Mouse (Mus musculus): Measurements from ENCODE around the gene Shd. TPM values are rescaled to one million over a fixed set of nuclear protein-coding genes. Genes with fewer than 3 reads are reported as not detected.
A peak's percentile ranks its signal among the peaks of the same experiment; 100 is the strongest.

Shd gene
- total RNA-seq, 2 experiments from 2014 or later, result 0.50 to 0.99 TPM

DNA sequence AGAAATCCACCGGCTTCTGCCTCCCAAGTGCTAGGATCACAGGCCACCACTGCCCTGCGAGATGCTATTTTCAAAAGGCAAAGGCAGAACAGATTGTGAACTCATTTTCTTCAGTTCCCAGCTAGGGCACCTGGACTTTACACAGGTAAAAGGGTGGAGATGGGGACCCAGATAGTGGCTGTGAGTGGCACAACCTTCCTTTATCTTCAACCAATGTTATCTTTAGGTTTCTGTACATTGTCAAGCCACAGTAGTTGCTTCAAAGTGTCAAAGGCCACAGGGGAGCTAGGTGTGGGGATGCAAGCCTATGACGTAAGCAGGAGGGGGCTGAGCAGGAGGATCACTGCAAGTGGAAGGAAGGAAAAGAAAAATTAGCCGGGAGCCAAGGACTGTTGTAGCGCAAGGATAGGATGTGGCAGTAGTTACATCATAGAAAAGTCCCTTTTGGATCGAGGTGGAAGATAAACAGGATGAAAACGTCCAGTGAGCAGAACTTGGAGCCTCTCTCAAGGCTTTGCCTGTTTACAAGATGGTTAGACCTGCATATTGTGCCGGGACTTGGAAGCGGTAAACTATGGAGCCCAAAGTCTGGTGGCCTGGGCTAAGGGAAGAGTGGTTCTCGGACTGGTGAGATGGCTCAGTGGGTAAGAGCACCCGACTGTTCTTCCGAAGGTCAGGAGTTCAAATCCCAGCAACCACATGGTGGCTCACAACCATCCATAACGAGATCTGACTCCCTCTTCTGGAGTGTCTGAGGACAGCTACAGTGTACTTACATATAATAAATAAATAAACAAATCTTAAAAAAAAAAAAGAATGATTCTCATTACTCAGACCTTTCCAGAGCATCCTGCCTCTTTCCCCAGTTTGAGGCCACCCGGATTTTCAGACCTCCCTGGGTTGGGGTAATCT is 37.4 kb downstream of the Shd start:
- DNase-seq, result no peak

DNA sequence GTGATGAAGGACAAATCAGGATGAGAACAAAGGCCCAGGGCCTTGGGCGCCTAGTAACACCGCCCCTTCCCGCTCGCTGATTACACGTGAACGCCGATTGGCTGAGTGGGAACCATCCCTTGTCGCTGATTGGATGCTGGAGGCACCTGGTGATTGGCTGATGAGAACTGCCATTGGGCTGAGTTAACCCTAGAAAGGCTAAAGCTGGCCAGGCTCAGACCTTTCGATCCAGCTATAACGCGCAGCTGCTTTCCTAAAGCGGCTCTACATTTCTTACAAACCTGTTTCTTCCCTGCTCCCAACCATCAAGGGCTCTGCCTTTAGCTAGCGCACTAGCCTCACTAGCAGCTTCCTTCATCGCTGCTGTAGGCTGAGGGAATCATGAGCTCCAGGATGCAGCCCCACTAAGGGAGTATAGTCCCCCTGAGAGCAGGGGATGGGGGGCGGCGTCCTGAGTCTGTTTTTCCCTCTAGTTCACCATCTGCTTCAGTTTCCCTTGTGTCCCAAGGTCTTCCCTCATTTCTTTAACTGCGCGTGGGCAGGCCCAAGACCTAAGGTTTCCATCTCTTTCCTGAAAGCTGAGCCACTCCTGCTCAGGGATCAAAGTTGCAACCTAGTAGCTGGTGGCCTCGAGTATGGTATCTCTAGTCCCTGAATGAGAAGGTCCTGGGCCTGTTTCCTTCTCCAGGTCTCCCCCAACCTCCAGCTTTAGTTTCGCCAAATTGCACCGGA is 38.3 kb downstream of the Shd start:
- DNase-seq, result peak; percentile 93 to 95

DNA sequence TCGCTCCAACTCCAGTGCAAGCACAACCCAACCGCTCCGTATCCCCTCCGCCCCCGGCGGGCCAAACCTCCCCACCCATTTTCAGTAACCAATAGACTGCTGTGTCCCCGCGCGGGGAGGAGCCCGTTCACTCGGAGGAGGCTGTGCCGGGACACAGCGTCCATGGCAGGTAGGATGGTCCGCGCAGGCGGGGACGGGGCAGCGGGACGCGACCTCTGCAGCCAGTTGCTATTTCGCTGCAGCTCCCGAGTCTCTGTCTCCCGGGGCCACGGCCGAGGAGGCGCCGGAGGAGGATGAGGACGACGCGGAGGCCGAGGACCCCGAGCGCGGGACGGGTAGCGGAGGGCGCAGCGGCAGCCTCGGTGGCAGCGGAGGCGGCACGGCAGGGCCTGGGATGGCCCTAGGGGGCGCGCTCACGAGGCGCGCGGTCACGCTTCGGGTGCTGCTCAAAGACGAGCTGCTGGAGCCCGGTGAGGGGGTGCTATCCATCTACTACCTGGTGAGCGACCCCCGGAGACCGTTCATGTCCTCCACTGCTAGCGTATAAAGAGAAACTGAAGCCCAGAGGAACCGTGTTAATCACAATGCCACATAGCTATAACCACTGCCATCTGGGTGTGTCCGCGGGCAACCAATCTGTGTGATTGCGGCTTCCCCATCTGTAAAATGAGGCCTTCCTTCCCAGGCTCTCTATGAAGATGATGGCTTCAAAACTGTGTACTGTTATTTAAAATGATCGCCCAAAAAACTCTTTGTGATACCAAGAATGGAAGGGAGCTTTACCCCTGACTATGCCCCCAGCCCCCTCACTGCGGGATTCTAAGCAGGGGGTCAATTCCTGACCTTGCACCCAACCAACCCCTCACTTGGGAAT is 39.1 kb downstream of the Shd start:
- DNase-seq, result peak; percentile 96 to 97

- DNase-seq, result no peak
These were observed 39.6 kb downstream of the Shd start for GRCm38 (mm10) chr17:56009962-56010240.

- no peak for DNase-seq
These were observed 40.0 kb downstream of the Shd start for GRCm38 (mm10) chr17:56010255-56010654.

DNA sequence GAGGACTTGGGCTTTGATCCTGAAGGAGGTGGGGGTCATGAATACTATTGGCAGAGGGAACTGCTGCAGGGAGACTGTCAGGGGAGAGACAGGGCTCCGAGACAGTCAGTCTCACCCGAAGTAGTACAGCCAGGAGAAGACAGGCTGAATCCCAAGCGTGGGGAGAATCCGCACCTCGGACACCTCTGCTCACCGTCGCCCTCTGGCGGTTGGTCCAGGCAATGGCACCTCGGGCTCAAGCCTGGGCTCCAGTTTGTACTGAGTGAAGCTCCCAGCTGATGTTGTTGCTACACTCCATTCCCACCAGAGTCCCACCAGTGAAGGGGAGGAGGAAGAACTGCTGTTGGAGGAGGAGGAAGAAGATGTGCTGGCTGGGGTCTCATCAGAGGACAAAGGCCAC is 40.4 kb downstream of the Shd start:
- DNase-seq, result peak; percentile 87 to 91

- no peak for DNase-seq
These were observed 41.2 kb downstream of the Shd start for GRCm38 (mm10) chr17:56011441-56011840.

GRCm38 (mm10) chr17:56015293-56015692 is 45.0 kb downstream of the Shd start:
- DNase-seq, result no peak

DNA sequence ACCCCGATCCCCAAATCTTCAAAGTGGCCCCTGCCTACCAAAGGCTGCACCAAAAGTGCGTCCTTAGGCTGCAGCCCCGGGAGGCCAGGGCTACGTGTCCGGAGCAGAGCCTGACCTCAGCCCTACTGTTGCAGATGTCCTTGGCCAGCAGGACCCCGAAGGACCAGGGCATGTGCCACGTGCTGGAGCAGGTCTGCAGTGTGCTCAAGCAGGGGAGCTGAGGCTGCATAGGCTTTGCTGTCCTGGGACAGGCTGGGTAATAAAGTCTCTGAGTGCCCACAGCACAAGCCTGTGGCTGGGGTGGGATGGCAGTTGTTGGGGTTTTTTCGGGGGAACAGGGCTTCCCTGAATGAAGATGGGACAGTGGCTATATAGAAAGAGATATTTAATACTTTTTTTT is 46.1 kb downstream of the Shd start:
- no peak for DNase-seq

DNA sequence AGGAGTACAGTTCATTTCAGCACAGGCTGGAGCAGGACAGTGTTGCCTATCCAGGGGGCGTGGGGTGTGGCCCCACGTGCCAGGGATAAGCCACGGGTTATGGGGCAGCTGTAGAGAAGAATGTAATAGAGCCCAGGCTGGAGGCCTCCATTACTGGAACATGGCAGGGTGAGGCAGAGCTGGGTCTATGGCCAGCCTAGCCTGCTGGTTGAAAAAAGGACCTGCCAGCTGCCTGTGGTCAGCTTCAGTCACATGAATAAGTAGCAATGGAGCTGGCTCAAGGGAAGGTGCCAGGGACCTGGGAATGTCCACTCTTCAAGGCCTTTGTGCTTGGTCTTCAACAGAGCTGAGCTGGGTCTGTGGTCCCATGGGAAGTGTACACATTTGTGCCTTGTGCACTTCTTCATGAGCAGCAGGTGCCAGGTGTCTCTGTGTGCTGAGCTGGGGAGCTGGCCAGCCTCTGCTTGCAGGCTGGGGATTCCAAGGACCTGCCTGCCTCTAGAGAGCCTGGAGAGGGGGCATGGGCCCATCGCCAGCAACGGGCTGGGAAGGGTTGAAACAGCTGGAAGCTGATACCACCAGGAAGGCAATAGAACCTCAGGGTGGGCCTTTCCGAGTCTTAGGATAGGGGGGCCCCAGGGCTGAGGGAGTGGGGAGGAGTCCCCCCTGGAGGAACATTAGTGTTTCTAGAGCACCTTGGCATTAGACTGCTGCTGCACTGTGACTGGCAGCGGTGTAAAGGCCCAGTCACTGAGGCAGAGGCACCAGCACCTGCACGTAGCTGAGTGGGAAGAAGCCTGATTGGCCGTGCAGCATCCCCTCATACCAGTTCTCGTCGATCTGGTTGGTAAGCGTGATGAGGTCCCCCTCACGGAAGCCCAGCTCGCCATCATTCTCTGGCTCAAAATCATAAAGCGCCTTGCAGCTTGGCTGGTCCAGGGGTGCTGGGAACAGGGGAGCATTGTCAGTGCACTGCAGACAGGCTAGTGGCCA is 46.8 kb downstream of the Shd start:
- DNase-seq, result no peak

- DNase-seq, result no peak
These were observed 47.6 kb downstream of the Shd start for GRCm38 (mm10) chr17:56017848-56018247.

DNA sequence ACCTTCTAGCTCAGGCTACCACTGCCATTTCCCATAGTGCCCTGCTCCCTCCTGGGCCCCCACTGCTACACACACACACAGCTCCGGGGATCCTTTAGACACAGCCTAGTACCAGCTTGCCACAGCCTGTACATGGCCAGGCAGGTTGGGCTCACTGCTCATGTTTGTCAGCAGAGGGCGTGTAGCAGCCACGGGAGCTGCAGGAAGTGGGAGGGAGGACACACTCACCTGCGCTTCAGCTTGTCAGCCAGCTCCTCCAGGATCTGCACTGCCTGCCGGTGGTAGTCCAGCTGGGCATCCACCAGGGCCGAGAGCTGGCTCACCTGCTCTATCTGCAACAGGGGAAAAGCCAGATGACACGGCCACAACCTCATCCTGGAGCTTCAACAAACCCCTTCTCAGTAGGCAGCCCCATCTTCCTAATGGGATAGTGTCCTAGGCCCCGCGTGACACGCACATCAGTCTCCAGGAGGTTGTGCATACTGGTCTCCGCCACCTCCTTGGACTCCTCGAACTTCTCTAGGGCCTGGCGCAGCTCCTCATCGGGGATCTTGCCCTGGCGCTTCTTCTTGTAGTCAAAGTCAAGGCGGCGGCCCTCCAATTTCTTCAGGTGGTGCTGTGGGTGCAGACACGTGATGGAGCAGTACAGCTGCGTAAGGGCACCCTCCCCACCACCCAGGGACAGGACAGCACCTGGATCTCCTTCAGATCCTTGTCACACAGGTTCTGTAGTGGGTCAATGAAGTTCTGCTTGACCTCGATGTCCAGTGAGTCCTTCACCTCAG is 48.3 kb downstream of the Shd start:
- DNase-seq, result peak; percentile 66 to 76

DNA sequence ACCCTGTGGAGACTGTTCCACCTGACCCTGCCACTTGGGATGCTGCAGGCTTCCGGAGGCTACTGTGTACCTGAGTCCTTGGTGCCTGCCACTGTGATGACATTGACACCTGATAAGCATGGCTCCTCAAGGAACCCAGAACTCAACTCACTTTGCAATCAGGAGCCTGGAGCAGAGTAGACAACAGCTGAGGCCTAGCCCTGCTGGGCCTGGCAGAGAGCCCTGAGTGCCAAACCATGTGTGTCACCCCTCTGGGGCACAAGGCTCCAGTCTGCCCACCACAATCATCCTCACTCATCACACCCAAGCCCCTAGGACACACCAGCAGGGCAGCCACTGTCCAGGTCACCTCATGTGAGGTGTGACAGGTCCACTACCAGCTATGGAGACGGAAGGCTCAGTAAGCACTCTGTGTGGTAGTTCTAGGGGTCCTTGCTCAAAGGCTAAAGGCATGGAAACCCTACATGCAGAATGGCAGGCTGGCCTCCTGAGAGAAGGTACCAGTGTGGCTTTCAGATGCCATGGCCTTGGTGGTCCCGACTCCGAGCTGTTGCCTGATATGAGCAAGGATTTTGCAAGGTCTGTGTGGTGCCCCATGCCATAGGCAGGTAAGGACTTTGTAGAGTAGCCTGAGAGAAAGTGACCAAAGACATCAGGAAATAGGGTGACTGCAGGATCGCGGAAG is 50.3 kb downstream of the Shd start:
- DNase-seq, result no peak

GRCm38 (mm10) chr17:56021161-56021910 is 51.1 kb downstream of the Shd start:
- DNase-seq, result no peak

- DNase-seq, result no peak
These were observed 52.1 kb downstream of the Shd start for GRCm38 (mm10) chr17:56022131-56022988.

DNA sequence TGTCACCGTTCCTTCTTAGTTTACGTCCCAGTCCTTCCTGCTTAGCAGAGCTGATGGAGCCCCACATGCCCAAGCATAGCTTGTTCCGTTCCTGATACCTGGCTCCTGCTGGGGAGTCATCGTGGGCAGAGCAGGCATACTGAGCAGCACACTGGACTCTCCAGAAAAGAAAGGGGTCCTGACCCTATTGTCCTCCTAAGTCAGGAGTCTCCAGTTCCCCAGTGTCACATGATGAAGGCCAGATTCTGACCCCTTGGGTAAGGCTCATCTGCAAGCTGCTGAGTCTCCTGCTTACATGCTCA is 52.7 kb downstream of the Shd start:
- no peak for DNase-seq

DNA sequence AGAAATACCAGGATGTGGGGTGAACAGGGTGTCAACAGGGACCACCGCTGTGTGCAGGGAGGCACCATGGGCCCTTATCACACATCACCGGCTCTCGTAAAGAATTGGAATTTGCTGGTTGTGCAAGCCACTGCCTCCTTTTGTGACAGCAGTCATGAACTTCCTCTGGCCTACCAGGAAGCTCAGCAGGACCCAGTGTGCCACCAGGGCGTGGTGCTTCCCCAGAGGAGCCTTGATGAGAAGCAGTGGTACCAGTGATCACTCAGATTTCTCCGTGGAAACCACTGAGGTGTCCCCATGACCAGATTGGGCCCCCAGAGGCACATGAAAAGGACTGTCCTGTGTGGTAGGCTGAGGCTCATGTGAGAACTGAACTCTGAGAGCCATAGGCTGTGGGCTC is 53.1 kb downstream of the Shd start:
- DNase-seq, result no peak

- DNase-seq, result no peak
These were observed 54.2 kb downstream of the Shd start for GRCm38 (mm10) chr17:56024476-56024875.
